Mouse (Mus musculus): Measurements from ENCODE around the gene Haus2. TPM values are rescaled to one million over a fixed set of nuclear protein-coding genes. Genes with fewer than 3 reads are reported as not detected.
"Not testable (repeated sequence)": the region's sequence is repeated elsewhere in the genome, so short reads cannot be mapped to it uniquely, and the experiment has no call there.

Haus2 gene
- polyA plus RNA-seq, 1 experiment from 2014 or later = 32.6 TPM

DNA sequence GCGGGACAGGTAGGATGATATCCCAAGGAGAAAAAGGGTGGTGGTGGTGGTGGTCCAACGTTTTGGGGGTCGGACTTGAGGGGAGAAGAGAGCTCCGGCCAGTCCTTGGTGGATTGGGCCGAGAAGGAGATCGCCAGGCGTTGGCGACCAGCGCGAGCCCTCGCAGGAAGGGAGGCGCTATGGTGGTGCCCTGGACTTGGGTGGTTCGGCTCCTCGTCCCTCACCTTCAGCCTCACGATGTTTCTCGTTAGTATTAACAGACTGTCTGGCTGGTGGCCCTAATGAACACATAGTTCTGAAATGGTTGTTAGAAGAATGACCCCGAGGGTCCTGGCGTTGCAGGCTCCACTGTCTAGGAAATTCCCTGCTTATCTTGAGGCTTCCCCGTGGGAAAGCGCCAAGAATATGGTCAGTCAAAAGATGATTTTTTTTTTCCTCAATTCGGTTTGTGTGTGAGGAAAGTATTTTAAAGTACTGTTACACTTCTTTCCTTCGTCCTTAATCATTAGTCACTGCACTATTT is 41.3 kb upstream of the Haus2 start:
- peak overlapping the region; percentile 76 for H3K9ac ChIP-seq (replicated peaks; ENCODE audit: low read length)
- peak overlapping the region; percentile 61 for H3K4me2 ChIP-seq (ENCODE audit: low read length)
- no peaks in the 10 kb centered on the region for H3K36me3 ChIP-seq (ENCODE audit: control insufficient read depth, insufficient read depth, low read length)
- H3K9me3 ChIP-seq (ENCODE audit: control insufficient read depth, low read length) = no peaks in the 10 kb centered on the region
- peak; percentile 73; the same call in 1 of the 2 replicates for ATAC-seq (ENCODE audit: low FRiP score, low TSS enrichment)
- peak overlapping the region; percentile 56; the same call in 1 of the 2 replicates for H3K27ac ChIP-seq (replicated peaks; ENCODE audit: low read depth, low read length)
- peaks cover 13% of the 10 kb centered on the region for H3K4me1 ChIP-seq (ENCODE audit: control insufficient read depth, insufficient read depth, low read length)
- H3K27me3 ChIP-seq (ENCODE audit: control insufficient read depth, insufficient read depth, low read length) = no peaks in the 10 kb centered on the region
- peak overlapping the region; percentile 76 for H3K4me3 ChIP-seq (replicated peaks; ENCODE audit: low read depth, low read length)
- whole genome bisulfite sequencing = under 1% methylated on average over 22 of the region's 22 CpGs
- DNase-seq = no peak

DNA sequence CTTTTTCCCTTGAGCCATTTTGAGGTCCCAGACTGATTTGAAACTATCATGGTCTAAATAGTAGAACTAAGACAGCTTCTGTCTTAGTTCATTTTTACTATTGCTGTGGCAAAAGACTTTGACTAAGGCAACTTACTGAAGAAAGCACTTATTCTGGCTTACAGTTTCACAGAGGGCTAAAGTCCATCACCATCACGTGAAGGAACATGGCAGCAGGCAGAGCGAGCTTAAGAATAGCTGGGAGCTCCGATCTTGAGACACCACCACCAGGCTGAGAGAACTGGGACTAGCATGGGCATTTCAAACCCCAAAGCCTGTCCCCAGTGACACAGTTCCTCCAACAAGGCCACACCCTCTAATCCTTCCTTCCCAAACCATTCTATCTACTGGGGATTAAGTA is 38.1 kb upstream of the Haus2 start:
- DNase-seq = no peak
- Histone ChIP-seq H3K9me3 (ENCODE audit: control insufficient read depth, low read length) (no peaks in the 10 kb centered on the region), H3K27me3 (ENCODE audit: control insufficient read depth, insufficient read depth, low read length) (no peaks in the 10 kb centered on the region), H3K27ac (replicated peaks; ENCODE audit: low read depth, low read length) (no peak overlapping the region), H3K4me1 (ENCODE audit: control insufficient read depth, insufficient read depth, low read length) (peaks cover 10% of the 10 kb centered on the region; the same call in 1 of the 2 replicates), H3K4me3 (replicated peaks; ENCODE audit: low read depth, low read length) (no peak overlapping the region), H3K4me2 (ENCODE audit: low read length) (no peak overlapping the region), H3K36me3 (ENCODE audit: control insufficient read depth, insufficient read depth, low read length) (no peaks in the 10 kb centered on the region), H3K9ac (replicated peaks; ENCODE audit: low read length) (no peak overlapping the region)
- 98% methylated on average over 3 of the region's 3 CpGs for WGBS
- ATAC-seq (ENCODE audit: low FRiP score, low TSS enrichment) = no peak

DNA sequence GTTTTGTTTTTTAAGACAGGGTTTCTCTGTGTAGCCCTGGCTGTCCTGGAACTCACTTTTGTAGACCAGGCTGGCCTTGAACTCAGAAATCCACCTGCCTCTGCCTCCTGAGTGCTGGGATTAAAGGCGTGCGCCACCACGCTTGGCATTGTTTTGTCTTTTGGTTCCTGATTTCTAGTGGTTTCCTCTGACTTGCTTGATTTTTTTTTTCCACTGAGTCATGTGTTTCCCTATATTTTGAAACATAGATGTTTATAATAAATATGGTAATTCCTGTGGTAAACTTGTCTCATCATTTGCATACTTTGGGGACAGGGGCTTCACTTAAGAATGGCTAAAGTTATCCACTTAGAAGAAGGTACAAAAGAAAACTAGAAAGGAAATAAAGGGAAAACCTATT is 37.0 kb upstream of the Haus2 start:
- H3K4me3 ChIP-seq (replicated peaks; ENCODE audit: low read depth, low read length); H3K4me1 ChIP-seq (ENCODE audit: control insufficient read depth, insufficient read depth, low read length); H3K4me2 ChIP-seq (ENCODE audit: low read length); ATAC-seq (ENCODE audit: low FRiP score, low TSS enrichment); H3K9me3 ChIP-seq (ENCODE audit: control insufficient read depth, low read length); H3K36me3 ChIP-seq (ENCODE audit: control insufficient read depth, insufficient read depth, low read length); H3K27me3 ChIP-seq (ENCODE audit: control insufficient read depth, insufficient read depth, low read length); DNase-seq; H3K9ac ChIP-seq (replicated peaks; ENCODE audit: low read length); H3K27ac ChIP-seq (replicated peaks; ENCODE audit: low read depth, low read length): not testable (repeated sequence)
- WGBS = 96% methylated on average over 3 of the region's 3 CpGs

DNA sequence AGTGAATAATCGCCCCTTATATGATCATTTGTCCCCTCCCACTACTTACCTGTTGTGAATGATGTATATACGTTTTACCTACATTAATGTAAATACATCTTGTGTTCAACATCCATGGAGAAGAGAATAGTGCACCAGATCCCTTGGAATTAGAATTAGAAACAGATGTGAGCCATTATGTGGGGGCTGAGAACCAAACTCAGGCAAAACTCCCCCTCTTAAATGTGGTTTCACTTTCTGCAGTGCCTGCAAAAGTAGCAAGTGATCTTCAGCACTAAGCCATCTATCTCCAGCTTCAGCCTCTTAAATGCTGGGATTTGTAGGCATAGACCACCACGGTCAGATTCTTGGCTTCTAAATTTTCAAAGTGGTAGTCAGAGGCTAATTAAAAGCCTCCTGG is 34.1 kb upstream of the Haus2 start:
- ATAC-seq (ENCODE audit: low FRiP score, low TSS enrichment) (no peak), DNase-seq (no peak)
- Histone ChIP-seq H3K4me2 (ENCODE audit: low read length) (no peak overlapping the region), H3K9me3 (ENCODE audit: control insufficient read depth, low read length) (no peaks in the 10 kb centered on the region), H3K4me1 (ENCODE audit: control insufficient read depth, insufficient read depth, low read length) (no peaks in the 10 kb centered on the region), H3K27ac (replicated peaks; ENCODE audit: low read depth, low read length) (no peak overlapping the region), H3K27me3 (ENCODE audit: control insufficient read depth, insufficient read depth, low read length) (no peaks in the 10 kb centered on the region), H3K9ac (replicated peaks; ENCODE audit: low read length) (no peak overlapping the region), H3K4me3 (replicated peaks; ENCODE audit: low read depth, low read length) (no peak overlapping the region), H3K36me3 (ENCODE audit: control insufficient read depth, insufficient read depth, low read length) (no peaks in the 10 kb centered on the region)
- 96% methylated on average over 3 of the region's 3 CpGs for WGBS

DNA sequence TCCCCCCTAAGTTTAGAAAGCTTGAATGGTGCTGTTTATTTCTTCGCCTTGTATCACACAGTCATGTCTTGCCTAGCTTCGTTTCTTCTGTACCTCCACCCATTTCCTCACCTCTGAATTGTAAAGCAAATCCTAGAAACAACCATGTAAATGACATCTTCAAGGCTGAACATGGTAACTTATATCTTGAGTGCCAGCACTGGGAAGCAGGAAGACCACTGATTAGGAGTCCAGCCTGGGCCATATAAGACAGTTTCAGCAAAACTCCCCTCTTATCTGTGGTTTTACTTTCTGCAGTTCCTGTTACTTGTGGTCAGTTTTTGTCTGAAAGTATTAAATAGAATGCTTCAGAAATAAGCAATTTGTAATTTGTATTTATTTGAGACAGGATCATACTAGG is 33.2 kb upstream of the Haus2 start:
- Histone ChIP-seq H3K4me1 (ENCODE audit: control insufficient read depth, insufficient read depth, low read length) (no peaks in the 10 kb centered on the region), H3K27ac (replicated peaks; ENCODE audit: low read depth, low read length) (no peak overlapping the region), H3K4me3 (replicated peaks; ENCODE audit: low read depth, low read length) (no peak overlapping the region), H3K4me2 (ENCODE audit: low read length) (no peak overlapping the region), H3K9ac (replicated peaks; ENCODE audit: low read length) (no peak overlapping the region), H3K27me3 (ENCODE audit: control insufficient read depth, insufficient read depth, low read length) (no peaks in the 10 kb centered on the region), H3K36me3 (ENCODE audit: control insufficient read depth, insufficient read depth, low read length) (no peaks in the 10 kb centered on the region), H3K9me3 (ENCODE audit: control insufficient read depth, low read length) (no peaks in the 10 kb centered on the region)
- 100% methylated on average over 2 of the region's 2 CpGs for WGBS
- no peak for DNase-seq
- ATAC-seq (ENCODE audit: low FRiP score, low TSS enrichment) = no peak

DNA sequence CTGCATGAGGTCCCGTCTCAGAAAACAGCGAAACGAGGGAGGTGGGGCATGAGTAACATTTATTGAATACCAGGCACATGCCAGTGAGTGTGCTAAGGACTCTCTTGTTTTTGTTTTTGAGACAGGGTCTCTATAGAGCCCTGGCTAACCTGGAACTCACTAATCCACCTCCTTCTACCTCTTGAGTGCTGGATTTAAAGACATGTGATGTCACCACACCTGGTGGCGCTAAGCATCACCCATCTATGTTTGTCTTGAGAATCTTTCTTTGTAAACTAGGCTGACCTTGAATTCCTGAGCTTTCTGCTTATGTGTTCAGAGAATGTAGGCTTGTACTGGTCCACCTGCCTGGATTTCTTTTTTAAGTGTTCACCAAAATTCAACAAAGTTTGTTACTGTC is 31.4 kb upstream of the Haus2 start:
- no peak overlapping the region for H3K27ac ChIP-seq (replicated peaks; ENCODE audit: low read depth, low read length)
- H3K9me3 ChIP-seq (ENCODE audit: control insufficient read depth, low read length) = no peaks in the 10 kb centered on the region
- no peaks in the 10 kb centered on the region for H3K36me3 ChIP-seq (ENCODE audit: control insufficient read depth, insufficient read depth, low read length)
- H3K4me2 ChIP-seq (ENCODE audit: low read length) = no peak overlapping the region
- H3K27me3 ChIP-seq (ENCODE audit: control insufficient read depth, insufficient read depth, low read length) = no peaks in the 10 kb centered on the region
- no peak for ATAC-seq (ENCODE audit: low FRiP score, low TSS enrichment)
- 93% methylated on average over 4 of the region's 4 CpGs for WGBS
- no peaks in the 10 kb centered on the region for H3K4me1 ChIP-seq (ENCODE audit: control insufficient read depth, insufficient read depth, low read length)
- DNase-seq = no peak
- no peak overlapping the region for H3K9ac ChIP-seq (replicated peaks; ENCODE audit: low read length)
- no peak overlapping the region for H3K4me3 ChIP-seq (replicated peaks; ENCODE audit: low read depth, low read length)

DNA sequence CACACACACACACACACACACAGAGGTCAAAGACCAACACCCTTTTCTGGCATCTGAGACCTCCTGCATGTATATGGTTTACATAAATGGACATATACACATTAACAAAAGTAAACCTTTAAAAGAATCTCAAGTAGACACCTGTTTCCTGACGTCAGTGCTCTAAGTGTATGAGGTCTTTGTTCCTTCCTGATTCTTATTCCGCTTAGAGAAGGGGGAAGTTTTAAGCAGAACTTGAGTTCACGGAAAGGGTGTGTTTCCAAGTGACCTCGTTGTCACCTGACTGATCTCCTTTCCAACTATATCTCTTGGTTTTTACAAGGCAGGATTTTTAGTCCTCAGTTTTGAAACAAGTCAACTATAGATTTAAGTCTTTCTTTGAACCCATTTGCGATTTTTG is 30.9 kb upstream of the Haus2 start:
- H3K9me3 ChIP-seq (ENCODE audit: control insufficient read depth, low read length) = no peaks in the 10 kb centered on the region
- no peak overlapping the region for H3K4me3 ChIP-seq (replicated peaks; ENCODE audit: low read depth, low read length)
- no peak overlapping the region for H3K4me2 ChIP-seq (ENCODE audit: low read length)
- H3K4me1 ChIP-seq (ENCODE audit: control insufficient read depth, insufficient read depth, low read length) = no peaks in the 10 kb centered on the region
- no peak for ATAC-seq (ENCODE audit: low FRiP score, low TSS enrichment)
- H3K27ac ChIP-seq (replicated peaks; ENCODE audit: low read depth, low read length) = no peak overlapping the region
- H3K36me3 ChIP-seq (ENCODE audit: control insufficient read depth, insufficient read depth, low read length) = no peaks in the 10 kb centered on the region
- WGBS = 90% methylated on average over 5 of the region's 5 CpGs
- H3K27me3 ChIP-seq (ENCODE audit: control insufficient read depth, insufficient read depth, low read length) = no peaks in the 10 kb centered on the region
- no peak overlapping the region for H3K9ac ChIP-seq (replicated peaks; ENCODE audit: low read length)
- DNase-seq = no peak

DNA sequence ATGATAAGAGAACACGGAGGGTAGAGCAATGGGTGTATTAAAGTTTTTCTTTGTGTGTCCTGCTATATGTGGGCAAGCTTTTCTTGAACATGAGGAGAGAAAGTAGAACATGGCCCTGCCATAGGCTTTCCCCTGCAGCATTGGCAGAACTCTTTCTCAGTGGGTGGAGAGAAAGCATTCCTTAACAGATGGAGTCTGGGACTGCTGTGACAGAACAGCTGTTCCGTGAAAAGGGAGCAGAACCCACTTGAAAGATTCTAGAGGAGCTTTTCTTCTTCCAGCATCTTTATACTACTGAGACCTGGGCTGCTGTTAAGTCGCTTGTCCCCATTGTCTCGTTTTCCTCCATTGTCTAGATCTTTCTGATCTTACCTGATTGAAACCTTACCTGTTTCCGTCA is 19.4 kb upstream of the Haus2 start:
- Histone ChIP-seq H3K9ac (replicated peaks; ENCODE audit: low read length) (no peak overlapping the region), H3K27me3 (ENCODE audit: control insufficient read depth, insufficient read depth, low read length) (no peaks in the 10 kb centered on the region), H3K4me3 (replicated peaks; ENCODE audit: low read depth, low read length) (no peak overlapping the region), H3K4me2 (ENCODE audit: low read length) (no peak overlapping the region), H3K9me3 (ENCODE audit: control insufficient read depth, low read length) (no peaks in the 10 kb centered on the region), H3K27ac (replicated peaks; ENCODE audit: low read depth, low read length) (no peak overlapping the region), H3K4me1 (ENCODE audit: control insufficient read depth, insufficient read depth, low read length) (no peaks in the 10 kb centered on the region), H3K36me3 (ENCODE audit: control insufficient read depth, insufficient read depth, low read length) (peaks cover 49% of the 10 kb centered on the region)
- DNase-seq = no peak
- ATAC-seq (ENCODE audit: low FRiP score, low TSS enrichment) = no peak
- 86% methylated on average over 5 of the region's 5 CpGs for WGBS

DNA sequence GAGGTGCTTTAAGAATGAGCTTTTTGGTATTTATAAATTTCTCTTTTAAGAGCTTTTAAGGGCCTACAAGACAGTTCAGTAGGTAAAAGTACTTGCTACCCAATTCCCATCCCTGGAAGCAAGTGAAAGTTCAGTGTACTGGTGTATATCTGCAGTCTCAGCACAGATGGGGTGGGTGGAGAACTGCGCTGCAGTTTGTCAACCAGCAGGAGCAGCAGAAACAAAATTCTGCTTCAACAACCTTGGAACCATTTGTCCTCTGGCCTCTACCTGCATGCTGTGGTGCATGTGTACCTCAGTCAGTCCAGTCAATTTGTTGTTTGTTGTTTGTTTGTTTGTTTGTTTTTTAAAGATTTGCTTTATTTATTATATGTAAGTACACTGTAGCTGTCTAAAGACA is 17.0 kb upstream of the Haus2 start:
- Histone ChIP-seq H3K9ac (replicated peaks; ENCODE audit: low read length) (no peak overlapping the region), H3K4me2 (ENCODE audit: low read length) (no peak overlapping the region), H3K27ac (replicated peaks; ENCODE audit: low read depth, low read length) (no peak overlapping the region), H3K4me1 (ENCODE audit: control insufficient read depth, insufficient read depth, low read length) (no peaks in the 10 kb centered on the region), H3K27me3 (ENCODE audit: control insufficient read depth, insufficient read depth, low read length) (no peaks in the 10 kb centered on the region), H3K9me3 (ENCODE audit: control insufficient read depth, low read length) (no peaks in the 10 kb centered on the region), H3K4me3 (replicated peaks; ENCODE audit: low read depth, low read length) (no peak overlapping the region), H3K36me3 (ENCODE audit: control insufficient read depth, insufficient read depth, low read length) (peaks cover 52% of the 10 kb centered on the region)
- DNase-seq (no peak), ATAC-seq (ENCODE audit: low FRiP score, low TSS enrichment) (no peak)
- WGBS = 100% methylated on average over 1 of the region's 1 CpGs
